ENCODE assay signal across 10 mouse cellular contexts in genomic region chr4:123819093-123819610, GRCm38 (mm10). TPM values are rescaled to one million over a fixed set of nuclear protein-coding genes. Genes with fewer than 3 reads are reported as not detected.
A peak's percentile ranks its signal among the peaks of the same experiment; 100 is the strongest.
DNase-seq lines count a peak whose midpoint lies in the region; ATAC-seq and TF ChIP-seq lines count a peak whose summit lies in the region.
"Had no signal": no experiment of that assay in that cellular context is flagged by ENCODE, and none has a peak within 500 bp of the region (broad histone marks: within the 10 kb centered on the region; RNA-seq: fewer than 3 reads in every experiment).

No protein-coding gene starts in this region.

- no peak overlapping the region for H3K9ac ChIP-seq in embryonic facial prominence, embryonic 11.5 days (replicated peaks; ENCODE audit: low read length)

- no peak overlapping the region for H3K4me3 ChIP-seq in cerebellum, adult 2 months (replicated peaks; ENCODE audit: insufficient read depth, low read depth, low read length)
- no peak overlapping the region for H3K4me3 ChIP-seq in embryonic facial prominence, embryonic 11.5 days (ENCODE audit: low read depth, low read length)

- peak; percentile 27; the same call in 1 of the 2 replicates for TF ChIP-seq CTCF in cerebellum, adult 2 months (IDR thresholded peaks at IDR 0.05; ENCODE audit: borderline replicate concordance, insufficient read depth, low read depth, low read length)

- H3K4me1 ChIP-seq in cerebellum, adult 2 months (ENCODE audit: control insufficient read depth, insufficient read depth, low read length): no peaks in the 10 kb centered on the region
- H3K4me1 ChIP-seq in embryonic facial prominence, embryonic 11.5 days (ENCODE audit: control insufficient read depth, insufficient read depth, low read length): no peaks in the 10 kb centered on the region

- no peak overlapping the region for H3K4me2 ChIP-seq in embryonic facial prominence, embryonic 11.5 days (ENCODE audit: low read depth, low read length)

- 11% methylated on average over 4 of the region's 4 CpGs for WGBS in cerebellum, adult 2 months
- WGBS in embryonic facial prominence, embryonic 11.5 days: 49% methylated on average over 4 of the region's 4 CpGs

- no peak overlapping the region for H3K27ac ChIP-seq in cerebellum, adult 2 months (ENCODE audit: insufficient read depth, low read length)
- no peak overlapping the region for H3K27ac ChIP-seq in embryonic facial prominence, embryonic 11.5 days (replicated peaks; ENCODE audit: low read depth, low read length)

- no peaks in the 10 kb centered on the region for H3K27me3 ChIP-seq in cerebellum, adult 2 months (ENCODE audit: control insufficient read depth, insufficient read depth, low read length)
- no peaks in the 10 kb centered on the region for H3K27me3 ChIP-seq in embryonic facial prominence, embryonic 11.5 days (ENCODE audit: control insufficient read depth, insufficient read depth, low read length)

- no peak for ATAC-seq in embryonic facial prominence, embryonic 11.5 days (replicated peaks; ENCODE audit: insufficient number of reproducible peaks, low FRiP score, low TSS enrichment, low read depth)
- no peak for ATAC-seq in monocyte, adult 5-6 weeks (replicated peaks; ENCODE audit: insufficient number of reproducible peaks, low FRiP score, low TSS enrichment, poor library complexity, severe bottlenecking)

- DNase-seq in cerebellum, adult 2 months: peak in 1 of 2 experiments; percentile 8
- no peak for DNase-seq in cerebellum, adult 9-11 months
- DNase-seq in layer of hippocampus, postnatal 14 days (ENCODE audit: low spot score in 2 of 2): peak; percentile 16 to 37
- DNase-seq in layer of hippocampus, postnatal 25 days (ENCODE audit: extremely low spot score in 1 of 2, low spot score in 1 of 2): no peak
- DNase-seq in embryonic facial prominence, embryonic 11.5 days (ENCODE audit: low spot score): peak; percentile 17
- DNase-seq in retina, adult 2 months (ENCODE audit: low read depth, low spot score): peak; percentile 9
- no peak for DNase-seq in gastrocnemius, adult 18-20 months (ENCODE audit: low spot score)
- DNase-seq: heart, adult 18-20 months had no signal

- no peaks in the 10 kb centered on the region for H3K9me3 ChIP-seq in embryonic facial prominence, embryonic 11.5 days (replicated peaks; ENCODE audit: control insufficient read depth, low read length)

- TF ChIP-seq POLR2A in cerebellum, adult 2 months (IDR thresholded peaks at IDR 0.05; ENCODE audit: borderline replicate concordance, insufficient read depth, low read length): no peak

- no peaks in the 10 kb centered on the region for H3K36me3 ChIP-seq in embryonic facial prominence, embryonic 11.5 days (replicated peaks; ENCODE audit: control insufficient read depth, insufficient read depth, low read depth, low read length)

RNA-seq across cellular contexts. Expression of gene Rhbdl2, which starts 31.5 kb away (rescaled TPM):
- polyA plus RNA-seq in cerebellum, adult 2 months (2012; rRNA removed): 1.2 and 1.8 TPM in 2 replicates
- 1 to 10 TPM; 1.7 TPM for total RNA-seq in layer of hippocampus, postnatal 14 days (2021)
- total RNA-seq in layer of hippocampus, postnatal 25 days (2021): 1 to 10 TPM in 1 of 2 experiments, under 1 TPM in 1; 0.96 to 1.1 TPM
- 0.46 and 0.91 TPM in 2 replicates for polyA plus RNA-seq in embryonic facial prominence, embryonic 11.5 days (2014; fragmentation: Nextera tagmentation; extraction: Ambion mirVana)
- total RNA-seq in monocyte, adult 5-6 weeks (2017): not detected in 3 replicates
- not detected for total RNA-seq in gastrocnemius, adult 18-20 months (2021)
- total RNA-seq: heart, adult 18-20 months had no signal

RNA-seq across cellular contexts. Expression of gene 4933427I04Rik, which starts 40.3 kb away (rescaled TPM):
- not detected in 2 replicates for polyA plus RNA-seq in cerebellum, adult 2 months (2012; rRNA removed)
- not detected for total RNA-seq in layer of hippocampus, postnatal 14 days (2021)
- not detected for total RNA-seq in layer of hippocampus, postnatal 25 days (2021)
- 0.10 TPM in 1 of 2 replicates, not detected in the other for polyA plus RNA-seq in embryonic facial prominence, embryonic 11.5 days (2014; fragmentation: Nextera tagmentation; extraction: Ambion mirVana)
- total RNA-seq in monocyte, adult 5-6 weeks (2017): 0.38 TPM in 1 of 3 replicates, not detected in the others
- not detected for total RNA-seq in gastrocnemius, adult 18-20 months (2021)
- total RNA-seq: heart, adult 18-20 months; left cerebral cortex, postnatal 25 days had no signal

Comparison
In these comparisons a context has a peak if more than half of its experiments do, and no peak if none do; other contexts are left out.
1. DNase-seq: peak in layer of hippocampus, postnatal 14 days (2 of 2), embryonic facial prominence, embryonic 11.5 days (single experiment) and retina, adult 2 months (single experiment); none in cerebellum, adult 9-11 months (single experiment), layer of hippocampus, postnatal 25 days (0 of 2) and gastrocnemius, adult 18-20 months (single experiment).